Mouse (Mus musculus): ENCODE results near the gene Mob3b.

Mob3b gene

GRCm38 (mm10) chr4:34899322-34899721 lies 258.0 kb downstream of the Mob3b start:
- DNase-seq (ENCODE audit: inconsistent ontology term), result no peak

Data from Muller cell, postnatal 12 days (primary cell).